Mouse (Mus musculus): ENCODE data around the gene Zswim3. TPM values are rescaled to one million over a fixed set of nuclear protein-coding genes. Genes with fewer than 3 reads are reported as not detected.

The Zswim3 gene
- total RNA-seq, 1 experiment = 7.0 TPM

DNA sequence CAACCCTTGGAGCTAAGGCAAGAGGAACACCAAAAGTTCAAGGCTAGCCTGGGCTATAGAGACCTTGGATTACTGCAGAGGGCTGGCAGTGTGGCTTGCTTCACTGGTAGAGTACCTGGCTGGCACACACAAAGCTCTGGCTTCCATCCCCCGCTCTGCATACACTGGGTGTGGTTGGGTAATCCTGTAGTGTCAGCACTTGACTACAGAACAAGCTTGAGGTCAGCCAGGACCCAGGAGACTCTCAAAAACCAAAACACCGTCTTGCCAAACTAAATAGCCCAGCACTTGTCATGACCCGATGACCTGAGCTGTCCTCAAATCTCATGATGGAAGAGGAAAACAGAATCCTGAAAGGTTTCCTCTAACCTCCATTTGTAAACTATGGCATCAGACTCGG lies 14.4 kb upstream of the Zswim3 start:
- no peaks in the 10 kb centered on the region for H3K9me3 ChIP-seq (ENCODE audit: control insufficient read depth, insufficient read depth, low read depth, low read length)
- no peak for DNase-seq (ENCODE audit: low read depth, low spot score)
- H3K9ac ChIP-seq (ENCODE audit: insufficient read depth, low read depth, low read length, poor library complexity, severe bottlenecking) = no peak overlapping the region
- H3K4me3 ChIP-seq (ENCODE audit: insufficient read depth in 1 of 2, low read depth in 1 of 2, low read length in 2 of 2, poor library complexity in 1 of 2, severe bottlenecking in 1 of 2) = no peak overlapping the region
- in situ Hi-C loops (cut with MboI; ENCODE audit: low sequenced_read_pairs in 2 of 2, unreplicated experiment in 2 of 2) = no loop called here
- H3K36me3 ChIP-seq (ENCODE audit: control insufficient read depth, insufficient read depth, low read length, poor library complexity, severe bottlenecking) = peaks cover 16% of the 10 kb centered on the region; the same call in 1 of the 2 replicates
- H3K4me1 ChIP-seq (ENCODE audit: control insufficient read depth in 2 of 2, insufficient read depth in 2 of 2, low read length in 2 of 2, poor library complexity in 1 of 2) = peaks cover 8 to 34% of the 10 kb centered on the region in 2 experiments
- no peak overlapping the region for H3K27ac ChIP-seq (ENCODE audit: insufficient read depth, low read depth, low read length, poor library complexity, severe bottlenecking)
- TF ChIP-seq ZC3H11A (IDR thresholded peaks at IDR 0.05; ENCODE audit: borderline replicate concordance, low read depth, low read length) (no peak), MAFK (IDR thresholded peaks at IDR 0.05; ENCODE audit: insufficient read depth, low read depth, low read length) (no peak), ZNF384 (IDR thresholded peaks at IDR 0.05; ENCODE audit: low read depth, low read length) (no peak), CHD2 (IDR thresholded peaks at IDR 0.05; ENCODE audit: low read depth, low read length) (no peak), HCFC1 (IDR thresholded peaks at IDR 0.05; ENCODE audit: borderline replicate concordance, insufficient read depth, low read length) (no peak)

DNA sequence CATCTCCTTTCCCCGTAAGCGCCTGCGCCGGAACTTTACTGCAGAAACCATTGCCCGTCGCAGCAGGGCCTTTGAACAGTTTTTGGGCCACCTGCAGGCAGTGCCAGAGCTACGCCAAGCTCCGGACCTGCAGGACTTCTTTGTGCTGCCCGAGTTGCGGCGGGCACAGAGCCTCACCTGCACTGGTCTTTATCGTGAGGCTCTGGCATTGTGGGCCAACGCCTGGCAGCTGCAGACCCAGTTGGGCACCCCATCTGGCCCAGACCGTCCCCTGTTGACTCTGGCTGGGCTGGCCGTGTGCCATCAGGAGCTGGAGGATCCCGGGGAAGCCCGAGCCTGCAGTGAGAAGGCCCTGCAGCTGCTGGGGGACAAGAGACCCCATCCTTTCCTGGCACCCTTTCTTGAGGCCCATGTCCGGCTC lies 13.0 kb upstream of the Zswim3 start:
- Histone ChIP-seq H3K27ac (ENCODE audit: insufficient read depth, low read depth, low read length, poor library complexity, severe bottlenecking) (no peak overlapping the region), H3K36me3 (ENCODE audit: control insufficient read depth, insufficient read depth, low read length, poor library complexity, severe bottlenecking) (peaks cover 24% of the 10 kb centered on the region; the same call in 1 of the 2 replicates), H3K9ac (ENCODE audit: insufficient read depth, low read depth, low read length, poor library complexity, severe bottlenecking) (peak overlapping the region; percentile 4; the same call in 1 of the 2 replicates), H3K4me1 (ENCODE audit: control insufficient read depth in 2 of 2, insufficient read depth in 2 of 2, low read length in 2 of 2, poor library complexity in 1 of 2) (peaks cover 8 to 30% of the 10 kb centered on the region in 2 experiments), H3K4me3 (ENCODE audit: insufficient read depth in 1 of 2, low read depth in 1 of 2, low read length in 2 of 2, poor library complexity in 1 of 2, severe bottlenecking in 1 of 2) (no peak overlapping the region; a peak in 1 of 4 replicates), H3K9me3 (ENCODE audit: control insufficient read depth, insufficient read depth, low read depth, low read length) (no peaks in the 10 kb centered on the region)
- in situ Hi-C loops (cut with MboI; ENCODE audit: low sequenced_read_pairs in 2 of 2, unreplicated experiment in 2 of 2) = no loop called here
- TF ChIP-seq ZNF384 (IDR thresholded peaks at IDR 0.05; ENCODE audit: low read depth, low read length) (no peak), ZC3H11A (IDR thresholded peaks at IDR 0.05; ENCODE audit: borderline replicate concordance, low read depth, low read length) (no peak), HCFC1 (IDR thresholded peaks at IDR 0.05; ENCODE audit: borderline replicate concordance, insufficient read depth, low read length) (no peak), CHD2 (IDR thresholded peaks at IDR 0.05; ENCODE audit: low read depth, low read length) (no peak), MAFK (IDR thresholded peaks at IDR 0.05; ENCODE audit: insufficient read depth, low read depth, low read length) (no peak)
- no peak for DNase-seq (ENCODE audit: low read depth, low spot score)

DNA sequence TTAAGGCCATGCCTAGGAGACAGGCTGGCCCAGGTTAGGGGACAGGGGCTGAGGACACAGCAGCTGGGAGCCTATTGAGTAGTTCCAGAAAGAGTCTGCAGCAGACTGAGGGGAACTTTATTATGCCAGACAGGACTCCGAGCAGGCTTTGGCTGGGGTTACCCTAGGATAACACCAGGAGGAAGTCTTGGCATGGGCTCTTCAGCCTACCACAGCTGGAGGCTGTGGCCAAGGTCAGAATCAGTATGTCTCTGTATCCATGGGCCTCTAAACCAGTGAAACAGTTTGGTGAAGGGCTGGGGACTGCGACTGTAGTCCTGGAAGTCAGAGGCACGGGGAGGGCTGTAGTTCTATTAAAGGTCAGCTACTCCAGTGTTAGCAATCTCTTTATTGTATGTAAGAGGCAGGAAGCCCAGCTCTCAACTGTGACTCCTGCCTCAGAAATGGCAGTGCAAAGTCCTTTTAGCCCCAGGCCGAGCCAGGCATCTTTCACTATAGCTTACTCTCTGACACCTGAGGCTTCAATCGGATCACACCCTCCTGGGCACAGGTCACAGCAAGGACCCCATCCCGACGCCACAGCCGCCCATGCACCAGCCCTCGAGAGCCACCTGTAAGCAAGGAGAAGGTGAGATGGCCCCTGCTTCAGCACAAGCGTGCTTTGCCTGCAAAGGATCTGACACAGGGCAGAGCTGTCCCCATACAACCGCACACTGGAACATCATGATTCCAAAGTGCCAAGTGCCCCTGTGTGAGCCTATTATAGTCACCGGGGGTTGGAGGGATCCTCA lies 12.3 kb upstream of the Zswim3 start:
- H3K4me1 ChIP-seq (ENCODE audit: control insufficient read depth in 2 of 2, insufficient read depth in 2 of 2, low read length in 2 of 2, poor library complexity in 1 of 2) = peaks cover 7 to 28% of the 10 kb centered on the region in 2 experiments
- no peaks in the 10 kb centered on the region for H3K9me3 ChIP-seq (ENCODE audit: control insufficient read depth, insufficient read depth, low read depth, low read length)
- peaks cover 28% of the 10 kb centered on the region for H3K36me3 ChIP-seq (ENCODE audit: control insufficient read depth, insufficient read depth, low read length, poor library complexity, severe bottlenecking)
- no peak overlapping the region for H3K4me3 ChIP-seq (ENCODE audit: insufficient read depth in 1 of 2, low read depth in 1 of 2, low read length in 2 of 2, poor library complexity in 1 of 2, severe bottlenecking in 1 of 2)
- no peak overlapping the region for H3K9ac ChIP-seq (ENCODE audit: insufficient read depth, low read depth, low read length, poor library complexity, severe bottlenecking)
- in situ Hi-C loops (cut with MboI; ENCODE audit: low sequenced_read_pairs in 2 of 2, unreplicated experiment in 2 of 2) = no loop called here
- TF ChIP-seq MAFK (IDR thresholded peaks at IDR 0.05; ENCODE audit: insufficient read depth, low read depth, low read length) (no peak), ZC3H11A (IDR thresholded peaks at IDR 0.05; ENCODE audit: borderline replicate concordance, low read depth, low read length) (no peak), CHD2 (IDR thresholded peaks at IDR 0.05; ENCODE audit: low read depth, low read length) (no peak), ZNF384 (IDR thresholded peaks at IDR 0.05; ENCODE audit: low read depth, low read length) (no peak), HCFC1 (IDR thresholded peaks at IDR 0.05; ENCODE audit: borderline replicate concordance, insufficient read depth, low read length) (no peak)
- H3K27ac ChIP-seq (ENCODE audit: insufficient read depth, low read depth, low read length, poor library complexity, severe bottlenecking) = no peak overlapping the region
- no peak for DNase-seq (ENCODE audit: low read depth, low spot score)

DNA sequence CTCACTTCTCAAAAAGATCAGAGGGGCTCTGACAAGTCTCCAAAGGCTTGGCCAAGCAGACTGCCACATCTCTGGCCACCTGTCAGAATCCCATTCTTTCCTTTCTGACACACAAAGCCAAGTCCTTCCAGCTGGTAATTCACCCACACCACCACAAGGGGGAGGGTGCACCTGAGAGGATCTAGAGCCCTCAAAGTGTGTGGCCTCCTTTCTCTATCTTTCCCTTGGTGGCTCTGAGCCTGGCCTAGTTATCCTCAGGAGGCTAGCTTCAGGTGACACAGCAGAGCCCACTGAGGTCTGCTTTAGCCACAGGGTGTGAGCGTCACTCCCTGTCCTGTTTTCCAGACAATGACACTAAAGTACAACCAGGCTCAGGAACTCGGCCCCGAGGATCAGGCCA lies 11.7 kb upstream of the Zswim3 start:
- Histone ChIP-seq H3K27ac (ENCODE audit: insufficient read depth, low read depth, low read length, poor library complexity, severe bottlenecking) (peak overlapping the region; percentile 35; the same call in 1 of the 2 replicates), H3K4me3 (ENCODE audit: insufficient read depth in 1 of 2, low read depth in 1 of 2, low read length in 2 of 2, poor library complexity in 1 of 2, severe bottlenecking in 1 of 2) (no peak overlapping the region), H3K9ac (ENCODE audit: insufficient read depth, low read depth, low read length, poor library complexity, severe bottlenecking) (no peak overlapping the region), H3K9me3 (ENCODE audit: control insufficient read depth, insufficient read depth, low read depth, low read length) (no peaks in the 10 kb centered on the region), H3K36me3 (ENCODE audit: control insufficient read depth, insufficient read depth, low read length, poor library complexity, severe bottlenecking) (peaks cover 33% of the 10 kb centered on the region), H3K4me1 (ENCODE audit: control insufficient read depth in 2 of 2, insufficient read depth in 2 of 2, low read length in 2 of 2, poor library complexity in 1 of 2) (peaks cover 7 to 25% of the 10 kb centered on the region in 2 experiments)
- in situ Hi-C loops (cut with MboI; ENCODE audit: low sequenced_read_pairs in 2 of 2, unreplicated experiment in 2 of 2) = no loop called here
- TF ChIP-seq HCFC1 (IDR thresholded peaks at IDR 0.05; ENCODE audit: borderline replicate concordance, insufficient read depth, low read length) (no peak), MAFK (IDR thresholded peaks at IDR 0.05; ENCODE audit: insufficient read depth, low read depth, low read length) (no peak), CHD2 (IDR thresholded peaks at IDR 0.05; ENCODE audit: low read depth, low read length) (no peak), ZC3H11A (IDR thresholded peaks at IDR 0.05; ENCODE audit: borderline replicate concordance, low read depth, low read length) (no peak), ZNF384 (IDR thresholded peaks at IDR 0.05; ENCODE audit: low read depth, low read length) (no peak)
- DNase-seq (ENCODE audit: low read depth, low spot score) = peak; percentile 82
